Mouse (Mus musculus) limb, embryonic 15.5 days (tissue): ENCODE data around the gene Olfr1181. TPM values are rescaled to one million over a fixed set of nuclear protein-coding genes. Genes with fewer than 3 reads are reported as not detected.
"Not testable (repeated sequence)": the region's sequence is repeated elsewhere in the genome, so short reads cannot be mapped to it uniquely, and the experiment has no call there.

Experiments used
- ATAC-seq: fragments of 200-750 bp; cut with Nextera tagmentation; 2 replicates; pipeline ENCODE4 v1.8.0; 2017; ENCODE audit warnings: low read depth, moderate TSS enrichment; ENCODE audit not compliant: insufficient number of reproducible peaks, low FRiP score, low TSS enrichment
- H3K27ac ChIP-seq: fragments of 300-500 bp; sonication (generic); 2 replicates; pipeline ENCODE4 v1.5.1; 2015; ENCODE audit warnings: moderate library complexity, mild to moderate bottlenecking, inconsistent platforms
- H3K27me3 ChIP-seq: fragments of 300-500 bp; sonication (generic); 2 replicates; pipeline ENCODE4 v1.6.1; 2015; ENCODE audit warnings: inconsistent platforms
- H3K36me3 ChIP-seq: fragments of 300-500 bp; sonication (generic); 2 replicates; pipeline ENCODE4 v1.6.1; 2015; ENCODE audit warnings: inconsistent platforms
- H3K4me1 ChIP-seq: fragments of 300-500 bp; sonication (generic); 2 replicates; pipeline ENCODE4 v1.6.1; 2015; ENCODE audit warnings: inconsistent platforms
- H3K4me2 ChIP-seq: fragments of 300-500 bp; sonication (generic); 2 replicates; pipeline ENCODE4 v1.6.1; 2015; ENCODE audit warnings: mild to moderate bottlenecking, inconsistent platforms
- H3K4me3 ChIP-seq: fragments of 300-500 bp; sonication (generic); 2 replicates; pipeline ENCODE4 v1.5.1; 2015; ENCODE audit warnings: mild to moderate bottlenecking, inconsistent platforms
- H3K9ac ChIP-seq: fragments of 300-500 bp; sonication (generic); 2 replicates; pipeline ENCODE4 v1.6.1; 2015; ENCODE audit warnings: inconsistent platforms
- H3K9me3 ChIP-seq: fragments of 300-500 bp; sonication (generic); 2 replicates; pipeline ENCODE4 v1.6.1; 2016; ENCODE audit warnings: inconsistent platforms
- WGBS: fragments of 180-500 bp; shearing (Covaris S2); methylation state at CpG from one replicate; pipeline ENCODE4 v1.1.7; 2015; 5-methylcytosine and 5-hydroxymethylcytosine counted together
- polyA plus RNA-seq: library from polyadenylated mRNA; unstranded; fragments of >200 nt; fragmentation: Nextera tagmentation; extraction: Ambion mirVana; gene quantifications from 2 replicates; pipeline ENCODE4 v1.2.1, GENCODE M21; 2015

Gene Olfr1181
- not detected in 2 replicates for polyA plus RNA-seq

GRCm38 (mm10) chr2:88426071-88426470 lies at the start of gene Olfr1181:
Olfr1181 (minus strand) TSS chr2:88426171.
- WGBS, result 77% methylated on average over 1 of the region's 1 CpGs

GRCm38 (mm10) chr2:88454567-88454966 lies 28.6 kb upstream of the Olfr1181 start, which contains the start of gene Olfr1183:
Olfr1183 (plus strand) TSS chr2:88454867.
- ATAC-seq, result not testable (repeated sequence)

More at GRCm38 (mm10) chr2:88426071-88426470, at the start of gene Olfr1181:
- no peaks in the 10 kb centered on the region for H3K4me1 ChIP-seq
- no peak for ATAC-seq
- no peak within 1 kb of the TSS for H3K9ac ChIP-seq
- no peak within 1 kb of the TSS for H3K27ac ChIP-seq
- no peaks in the 10 kb centered on the region for H3K36me3 ChIP-seq
- H3K4me3 ChIP-seq, result no peak within 1 kb of the TSS
- H3K27me3 ChIP-seq, result no peaks in the 10 kb centered on the region
- no peaks in the 10 kb centered on the region for H3K9me3 ChIP-seq
- no peak within 1 kb of the TSS for H3K4me2 ChIP-seq

GRCm38 (mm10) chr2:88449031-88449430 lies 23.1 kb upstream of the Olfr1181 start, which contains the start of gene Gm13757:
Gm13757 (minus strand) TSS chr2:88449131.
- 89% methylated on average over 1 of the region's 1 CpGs for WGBS
- Histone ChIP-seq H3K36me3 (no peaks in the 10 kb centered on the region), H3K27ac (no peak within 1 kb of the TSS), H3K4me3 (no peak within 1 kb of the TSS), H3K27me3 (no peaks in the 10 kb centered on the region), H3K9ac (no peak within 1 kb of the TSS), H3K4me1 (no peaks in the 10 kb centered on the region), H3K4me2 (no peak within 1 kb of the TSS), H3K9me3 (no peaks in the 10 kb centered on the region)
- no peak for ATAC-seq

More at GRCm38 (mm10) chr2:88454567-88454966, 28.6 kb upstream of the Olfr1181 start, which contains the start of gene Olfr1183:
- not testable (repeated sequence) for H3K36me3 ChIP-seq, H3K4me3 ChIP-seq, H3K27ac ChIP-seq, H3K4me1 ChIP-seq, H3K9ac ChIP-seq, H3K4me2 ChIP-seq, H3K9me3 ChIP-seq, H3K27me3 ChIP-seq
- WGBS, result 82% methylated on average over 1 of the region's 1 CpGs

- Histone ChIP-seq H3K36me3 (no peaks in the 10 kb centered on the region), H3K9ac (no peak within 1 kb of the TSS), H3K4me3 (no peak within 1 kb of the TSS), H3K27me3 (no peaks in the 10 kb centered on the region), H3K4me2 (no peak within 1 kb of the TSS), H3K4me1 (no peaks in the 10 kb centered on the region), H3K9me3 (no peaks in the 10 kb centered on the region), H3K27ac (no peak within 1 kb of the TSS)
- no peak for ATAC-seq
- 75% methylated on average over 2 of the region's 2 CpGs for WGBS
These were observed 6.9 kb downstream of the Olfr1181 start, which contains the start of gene Olfr1180 for GRCm38 (mm10) chr2:88419051-88419450. Olfr1180 (minus strand) TSS chr2:88419151.

- 70% methylated on average over 3 of the region's 3 CpGs for WGBS
- H3K27me3 ChIP-seq, result no peaks in the 10 kb centered on the region
- ATAC-seq, result no peak
- no peak within 1 kb of the TSS for H3K9ac ChIP-seq
- H3K4me3 ChIP-seq, result no peak within 1 kb of the TSS
- H3K36me3 ChIP-seq, result no peaks in the 10 kb centered on the region
- no peaks in the 10 kb centered on the region for H3K9me3 ChIP-seq
- H3K4me2 ChIP-seq, result no peak within 1 kb of the TSS
- no peaks in the 10 kb centered on the region for H3K4me1 ChIP-seq
- no peak within 1 kb of the TSS for H3K27ac ChIP-seq
These were observed 19.6 kb downstream of the Olfr1181 start, which contains the start of gene Olfr1179 for GRCm38 (mm10) chr2:88406353-88406752. Olfr1179 (minus strand) TSS chr2:88406453.

- no peaks in the 10 kb centered on the region for H3K4me1 ChIP-seq
- no peak within 1 kb of the TSS for H3K27ac ChIP-seq
- H3K9me3 ChIP-seq, result no peaks in the 10 kb centered on the region
- ATAC-seq, result no peak
- H3K36me3 ChIP-seq, result no peaks in the 10 kb centered on the region
- no peak within 1 kb of the TSS for H3K9ac ChIP-seq
- H3K4me2 ChIP-seq, result no peak within 1 kb of the TSS
- no peaks in the 10 kb centered on the region for H3K27me3 ChIP-seq
- no peak within 1 kb of the TSS for H3K4me3 ChIP-seq
- 62% methylated on average over 1 of the region's 1 CpGs for WGBS
These were observed 39.2 kb downstream of the Olfr1181 start, which contains the start of gene Olfr1178 for GRCm38 (mm10) chr2:88386762-88387161. Olfr1178 (plus strand) TSS chr2:88387062.

Other genes starting within 250 kb of the Olfr1181 start
- gene Olfr1168, start 244.3 kb downstream of the Olfr1181 start, polyA plus RNA-seq, result not detected in 2 replicates
- gene Olfr1170, start 197.8 kb downstream of the Olfr1181 start, polyA plus RNA-seq, result not detected in 2 replicates
- not detected in 2 replicates for gene Olfr1173, start 146.3 kb downstream of the Olfr1181 start, polyA plus RNA-seq
- gene Olfr1174-ps, start 111.0 kb downstream of the Olfr1181 start, polyA plus RNA-seq, result not detected in 2 replicates
- not detected in 2 replicates for gene Olfr1175-ps, start 99.0 kb downstream of the Olfr1181 start, polyA plus RNA-seq
- gene Olfr1176, start 89.5 kb downstream of the Olfr1181 start, polyA plus RNA-seq, result not detected in 2 replicates
- not detected in 2 replicates for gene Olfr1177-ps, start 79.7 kb downstream of the Olfr1181 start, polyA plus RNA-seq
- gene Olfr1178, start 39.1 kb downstream of the Olfr1181 start, polyA plus RNA-seq, result not detected in 2 replicates
- gene Olfr1179, start 19.7 kb downstream of the Olfr1181 start, polyA plus RNA-seq, result not detected in 2 replicates
- not detected in 2 replicates for gene Olfr1180, start 7.0 kb downstream of the Olfr1181 start, polyA plus RNA-seq
- gene Gm13757, start 23.0 kb upstream of the Olfr1181 start, polyA plus RNA-seq, result not detected in 2 replicates
- not detected in 2 replicates for gene Olfr1183, start 28.7 kb upstream of the Olfr1181 start, polyA plus RNA-seq
- not detected in 2 replicates for gene Olfr1184, start 57.4 kb upstream of the Olfr1181 start, polyA plus RNA-seq
- not detected in 2 replicates for gene Olfr1185-ps1, start 67.1 kb upstream of the Olfr1181 start, polyA plus RNA-seq
- gene Olfr1186, start 92.4 kb upstream of the Olfr1181 start, polyA plus RNA-seq, result not detected in 2 replicates
- not detected in 2 replicates for gene Olfr1188, start 130.8 kb upstream of the Olfr1181 start, polyA plus RNA-seq
- gene Olfr1189, start 160.3 kb upstream of the Olfr1181 start, polyA plus RNA-seq, result not detected in 2 replicates
- not detected in 2 replicates for gene Olfr1191-ps1, start 214.4 kb upstream of the Olfr1181 start, polyA plus RNA-seq
- gene Olfr1192-ps1, start 222.3 kb upstream of the Olfr1181 start, polyA plus RNA-seq, result not detected in 2 replicates
- not detected in 2 replicates for gene Olfr1193, start 249.5 kb upstream of the Olfr1181 start, polyA plus RNA-seq